Mouse (Mus musculus): ENCODE results near the gene 4933417A18Rik. TPM values are rescaled to one million over a fixed set of nuclear protein-coding genes. Genes with fewer than 3 reads are reported as not detected.
A peak's percentile ranks its signal among the peaks of the same experiment; 100 is the strongest.
"Not testable (repeated sequence)": the region's sequence is repeated elsewhere in the genome, so short reads cannot be mapped to it uniquely, and the experiment has no call there.

The 4933417A18Rik gene
- total RNA-seq, 2 experiments from 2014 or later = not detected

DNA sequence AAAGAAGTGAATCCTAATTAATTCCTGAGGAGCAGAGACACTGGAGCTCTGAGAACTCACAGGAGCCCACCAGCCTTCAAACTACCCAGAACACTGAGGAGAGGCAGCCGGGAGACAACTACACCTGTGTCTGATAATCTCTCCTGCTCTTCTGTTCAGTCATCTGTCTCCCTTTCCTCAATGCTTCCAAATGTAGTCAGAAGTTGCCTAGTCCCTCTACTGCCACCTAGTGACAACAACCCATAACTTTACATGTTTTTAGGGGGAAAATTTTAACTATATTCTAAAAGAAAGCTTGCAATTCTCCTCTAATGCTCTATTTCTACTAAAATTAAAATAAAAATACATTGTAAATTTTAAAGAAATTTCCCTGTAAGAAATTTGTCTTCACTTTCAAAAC is 48.9 kb downstream of the 4933417A18Rik start:
- DNase-seq (ENCODE audit: extremely low spot score in 1 of 2, low spot score in 1 of 2) = no peak

DNA sequence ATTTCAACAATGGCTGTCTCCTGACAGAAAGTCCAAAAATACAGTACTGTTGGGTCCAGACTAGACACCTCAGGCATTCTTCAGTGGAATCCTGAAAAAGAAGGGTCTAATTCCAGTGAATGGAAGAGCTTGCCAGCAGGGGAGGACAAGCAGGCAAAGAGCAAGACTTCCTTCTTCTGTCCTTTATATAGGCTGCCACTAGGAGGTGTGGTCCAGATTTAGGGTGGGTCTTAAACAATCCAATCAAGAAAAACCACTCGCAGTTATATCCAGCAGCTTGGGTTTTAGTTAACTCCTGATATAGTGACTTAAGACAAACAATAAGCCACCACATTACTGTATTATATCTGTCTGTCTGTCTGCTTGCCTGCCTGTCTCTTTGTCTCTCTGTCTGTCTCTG is 49.6 kb downstream of the 4933417A18Rik start:
- no peak for DNase-seq (ENCODE audit: extremely low spot score in 1 of 2, low spot score in 1 of 2)

DNA sequence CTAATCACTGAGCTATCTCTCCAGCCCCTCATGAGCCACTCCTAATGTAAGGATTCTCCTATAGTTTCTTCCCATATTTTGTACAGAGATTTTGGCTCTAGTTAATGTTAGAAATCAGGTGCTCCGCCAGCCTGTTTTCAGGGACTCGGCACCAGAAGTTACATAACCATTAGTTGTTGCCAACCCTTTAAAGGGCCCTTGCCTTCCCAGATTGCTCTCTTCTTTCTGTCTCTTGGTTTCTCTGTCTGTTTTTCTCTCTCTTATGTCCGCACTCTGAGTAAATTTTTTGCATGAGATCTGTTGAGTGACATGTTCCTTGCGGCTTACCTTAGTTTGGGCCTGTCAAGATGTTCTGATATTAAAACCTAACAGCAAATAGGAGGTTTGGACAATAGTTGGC is 51.9 kb downstream of the 4933417A18Rik start:
- DNase-seq (ENCODE audit: extremely low spot score in 1 of 2, low spot score in 1 of 2) = no peak

DNA sequence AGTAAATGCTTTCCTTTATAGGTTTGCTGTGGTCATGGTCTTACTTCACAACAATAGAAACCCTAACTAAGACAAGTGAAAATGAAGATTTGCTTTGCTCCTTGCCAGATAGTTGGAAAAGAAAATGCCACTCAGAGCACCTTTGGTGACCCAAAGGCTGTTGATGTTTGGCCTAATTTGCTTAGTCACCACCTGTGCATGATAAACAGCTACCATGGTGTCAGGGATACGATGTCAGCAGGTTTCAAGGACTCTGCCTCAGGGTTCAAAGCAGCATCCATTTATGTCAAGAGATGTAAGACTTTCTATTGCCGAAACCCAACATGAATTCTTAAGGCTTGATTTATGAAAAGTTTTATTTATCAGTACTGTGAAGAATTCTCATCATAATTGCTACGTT is 53.2 kb downstream of the 4933417A18Rik start:
- no peak for DNase-seq (ENCODE audit: extremely low spot score in 1 of 2, low spot score in 1 of 2)

DNA sequence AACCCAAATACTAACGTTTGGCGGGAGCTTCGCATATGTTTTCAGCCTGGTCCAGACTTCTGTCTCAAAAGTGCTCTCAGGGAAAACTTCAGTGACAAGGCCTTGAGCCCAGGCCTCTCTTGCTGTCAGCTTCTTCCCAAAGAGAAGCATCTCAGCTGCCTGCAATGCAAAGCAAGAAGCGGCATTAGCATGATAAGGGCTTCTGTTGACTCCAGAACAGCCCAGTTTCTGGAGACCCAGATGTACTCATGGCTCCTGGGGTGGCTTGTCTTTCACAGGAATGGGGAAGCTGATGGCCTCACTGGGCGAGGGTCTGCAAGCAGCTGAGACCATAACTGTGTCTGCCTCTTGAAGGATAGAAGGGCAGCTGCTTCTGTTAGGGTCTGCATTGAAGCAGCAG is 54.4 kb downstream of the 4933417A18Rik start:
- not testable (repeated sequence) for DNase-seq (ENCODE audit: extremely low spot score in 1 of 2, low spot score in 1 of 2)

DNA sequence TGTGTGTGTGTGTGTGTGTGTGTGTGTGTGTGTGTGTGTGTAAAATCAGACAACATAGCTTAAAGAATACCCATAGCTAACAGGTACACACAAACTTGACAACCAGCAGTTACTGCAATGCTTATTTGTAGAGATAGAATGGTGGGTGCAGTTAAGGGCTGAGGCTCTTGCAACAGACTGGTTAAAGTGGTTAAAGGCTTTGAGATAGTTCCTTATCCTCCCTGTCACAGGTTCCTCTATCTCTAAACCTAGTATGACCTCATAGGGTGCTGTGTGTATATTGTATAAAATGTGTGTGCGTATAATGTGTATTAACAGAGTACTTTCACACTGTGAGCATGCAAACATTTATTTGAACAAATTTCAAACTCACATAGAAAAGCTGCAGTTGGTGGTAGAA is 59.3 kb downstream of the 4933417A18Rik start:
- DNase-seq (ENCODE audit: extremely low spot score in 1 of 2, low spot score in 1 of 2) = not testable (repeated sequence)

DNA sequence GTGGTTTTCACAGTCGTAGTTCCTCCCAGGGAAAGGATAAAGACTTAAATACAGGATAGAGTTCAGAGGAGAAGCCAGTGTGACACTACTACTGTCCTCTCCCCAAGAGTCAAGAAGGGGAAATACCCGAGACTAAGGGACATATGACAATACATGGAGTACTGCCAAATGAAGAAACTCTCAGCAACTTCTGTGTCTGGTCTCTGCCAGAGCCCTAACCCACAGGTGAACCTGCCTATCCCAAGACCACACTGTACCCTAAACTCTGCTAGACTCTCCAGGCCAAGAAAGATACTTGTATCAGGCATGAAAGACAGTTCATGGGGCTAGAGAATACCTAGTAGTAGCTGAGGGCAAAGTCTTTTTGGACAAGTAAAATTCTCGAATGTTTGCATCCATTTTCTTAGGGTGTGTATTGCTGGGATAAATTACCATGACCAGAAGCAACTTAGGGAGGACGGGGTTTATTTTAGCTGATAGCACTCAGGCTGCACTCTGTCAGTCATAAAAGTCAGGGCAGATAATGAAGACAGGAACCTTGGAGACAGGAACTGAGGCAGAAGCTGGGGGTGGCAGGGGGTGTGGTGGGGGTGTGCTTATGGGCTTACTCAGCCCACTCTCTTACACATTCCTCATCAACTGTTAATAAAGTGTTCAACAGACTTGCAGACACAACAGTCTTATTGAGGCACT is 67.5 kb downstream of the 4933417A18Rik start:
- DNase-seq (ENCODE audit: extremely low spot score in 1 of 2, low spot score in 1 of 2) = no peak

DNA sequence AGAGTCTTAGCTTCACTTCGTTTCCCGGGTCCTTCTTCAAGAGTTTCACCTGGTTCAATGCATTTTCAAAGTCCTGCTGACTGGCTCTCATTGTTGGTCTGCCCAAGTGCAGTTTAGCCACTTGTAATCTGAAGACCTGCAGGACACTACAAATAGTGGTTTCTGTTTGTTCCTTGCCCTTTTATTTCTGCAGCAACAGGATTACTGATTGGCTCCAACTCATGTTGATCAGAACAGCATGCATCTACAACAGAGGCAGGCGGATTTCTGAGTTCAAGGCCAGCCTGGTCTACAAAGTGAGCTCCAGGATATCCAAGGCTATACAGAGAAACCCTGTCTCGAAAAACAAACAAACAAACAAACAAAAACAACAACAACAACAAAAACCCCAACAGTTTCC is 68.9 kb downstream of the 4933417A18Rik start:
- no peak for DNase-seq (ENCODE audit: extremely low spot score in 1 of 2, low spot score in 1 of 2)

DNA sequence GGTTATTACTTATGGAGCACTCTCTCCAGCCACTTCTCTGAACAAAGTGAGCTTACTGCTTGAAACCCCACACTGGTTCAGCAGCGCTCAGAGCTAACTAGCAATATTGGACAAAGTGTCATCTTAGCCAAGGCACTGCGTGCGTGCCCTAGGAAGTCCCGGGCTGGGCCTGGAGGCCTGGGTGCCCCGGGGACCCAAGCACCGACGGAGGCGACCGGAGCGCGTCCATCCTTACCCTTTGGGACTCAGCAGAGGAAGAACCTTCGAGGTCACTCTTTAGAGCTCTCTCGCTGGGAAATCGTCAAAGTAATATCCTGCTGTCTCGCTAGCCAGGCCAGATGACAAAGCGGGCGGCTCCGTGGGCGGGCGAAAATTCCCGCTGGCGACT is 69.4 kb downstream of the 4933417A18Rik start:
- DNase-seq (ENCODE audit: extremely low spot score in 1 of 2, low spot score in 1 of 2) = no peak

DNA sequence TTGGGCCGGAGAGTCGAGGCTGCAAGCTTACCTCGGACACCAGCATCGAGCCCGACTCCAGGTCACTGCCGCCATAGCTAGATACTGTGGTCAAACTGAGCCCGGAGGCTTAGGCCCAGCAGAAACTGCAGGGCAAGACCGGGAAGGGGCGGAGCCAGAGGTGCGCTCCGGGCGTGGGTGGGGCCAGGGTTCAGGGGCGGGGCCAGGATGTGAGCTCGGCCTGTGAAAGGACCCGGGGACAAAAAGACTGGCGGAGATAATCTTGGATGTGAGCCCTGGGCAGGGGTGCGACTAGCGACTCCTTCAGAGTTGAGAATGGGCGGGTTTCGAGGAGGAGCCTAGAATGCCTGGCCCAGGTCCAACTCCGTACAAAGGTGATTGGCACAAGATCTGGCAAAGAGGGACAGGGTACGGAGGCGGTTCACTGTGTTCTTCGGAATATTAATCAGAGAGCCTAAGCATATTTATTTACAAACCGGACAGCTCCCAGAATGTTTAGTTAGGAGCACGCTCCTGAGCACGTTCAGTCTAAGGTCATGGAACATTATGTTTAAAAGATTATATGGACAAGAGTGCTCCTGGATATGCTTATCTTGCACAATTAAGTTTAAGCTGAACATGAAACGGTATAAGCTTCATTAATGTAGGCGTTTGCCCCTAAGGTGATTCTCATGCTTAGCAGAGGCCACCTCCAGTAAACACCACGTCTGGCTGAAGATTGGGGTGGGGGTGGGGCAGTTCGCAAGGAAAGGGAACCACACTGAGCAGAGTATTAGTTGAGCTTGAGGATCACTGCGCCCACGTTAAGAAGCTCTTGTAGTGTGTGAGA is 70.0 kb downstream of the 4933417A18Rik start:
- DNase-seq (ENCODE audit: extremely low spot score in 1 of 2, low spot score in 1 of 2) = peak; percentile 74 to 75

DNA sequence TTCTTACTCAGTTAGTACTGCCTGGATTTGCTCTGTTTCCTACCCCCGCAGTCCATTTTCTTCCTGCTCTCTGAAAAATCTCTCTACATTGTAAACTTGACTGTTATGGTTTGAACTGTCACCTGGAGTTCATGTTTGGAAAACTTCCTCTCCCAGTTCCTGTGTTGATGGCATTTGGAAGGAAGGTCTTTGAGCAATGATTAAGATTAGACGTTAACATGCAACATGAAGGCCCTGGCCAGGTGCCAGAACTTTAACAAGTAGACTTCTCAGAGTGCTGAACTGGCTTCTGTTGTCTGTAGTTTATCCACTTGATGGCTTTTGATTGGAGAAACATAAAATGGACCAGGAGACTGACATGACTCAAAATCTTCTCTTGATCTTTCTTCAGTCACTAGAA is 71.7 kb downstream of the 4933417A18Rik start:
- DNase-seq (ENCODE audit: extremely low spot score in 1 of 2, low spot score in 1 of 2) = no peak

Other genes with a start within 250 kb of the 4933417A18Rik start
- not detected for gene Fam50b, start 189.6 kb upstream of the 4933417A18Rik start, total RNA-seq (2021)
- gene Prpf4b, start 49.1 kb upstream of the 4933417A18Rik start, total RNA-seq (2021) = 10 to 100 TPM; 80.8 to 98.2 TPM
- gene Fam217a, start 99 bp upstream of the 4933417A18Rik start, total RNA-seq (2021) = under 1 TPM; 0.30 to 0.87 TPM
- gene Eci3, start 39.4 kb downstream of the 4933417A18Rik start, total RNA-seq (2021) = under 1 TPM; 0.54 to 0.89 TPM
- gene Eci2, start 102.7 kb downstream of the 4933417A18Rik start, total RNA-seq (2021) = 10 to 100 TPM; 45.9 to 49.5 TPM